Mouse (Mus musculus) cerebellum, postnatal 25 days (tissue): Measurements from ENCODE around the gene Scd4.

Source experiments
- DNase-seq, 2 experiments: peaks; one replicate each; pipeline ENCODE4 v3.0.0; 2021; ENCODE audit warnings: mixed read lengths in 2 of 2

The Scd4 gene

GRCm38 (mm10) chr19:44332833-44333623 lies at the start of gene Scd4:
Scd4 (plus strand) TSS chr19:44333092.
- peak; percentile 79 to 89 for DNase-seq

DNA sequence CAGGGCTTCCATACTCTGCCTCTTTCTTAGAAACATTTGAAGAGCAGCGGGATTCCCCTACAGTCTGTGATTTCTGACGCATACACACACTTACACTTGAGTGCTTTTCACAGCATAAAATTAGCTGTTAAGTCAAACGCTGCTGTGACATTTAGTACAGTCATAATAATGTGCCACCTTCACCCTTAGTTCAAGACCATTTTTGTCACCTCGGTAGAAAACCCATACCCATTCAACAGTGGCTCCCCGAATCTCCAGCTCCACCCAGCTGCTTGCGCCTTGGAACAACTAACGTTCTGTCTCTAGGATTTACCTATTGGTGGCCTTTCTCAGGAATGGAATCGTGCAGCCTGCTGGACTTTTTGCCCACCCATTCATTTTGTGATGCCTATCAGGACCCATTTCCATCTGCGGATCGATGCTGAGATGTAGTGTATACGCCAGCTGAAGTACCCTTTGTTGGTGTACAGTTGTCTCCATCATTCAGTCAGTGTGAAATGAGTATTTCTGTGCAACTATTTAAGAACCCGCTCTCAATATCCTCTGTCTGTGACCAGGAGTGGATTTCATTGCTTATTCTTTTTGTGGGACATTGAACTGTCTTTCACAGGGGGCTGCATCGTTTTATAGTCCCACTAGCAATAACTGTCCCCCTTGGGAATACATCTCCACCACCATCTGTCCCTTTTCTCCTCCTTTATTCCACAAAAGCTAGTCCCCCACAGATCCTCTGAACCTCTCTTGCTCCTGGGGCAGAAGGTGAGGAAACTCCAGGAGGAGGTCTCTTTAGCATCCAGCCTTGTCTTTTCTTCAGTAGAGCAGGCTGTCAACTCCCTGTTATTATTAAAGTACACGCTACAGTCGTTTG lies 49.5 kb upstream of the Scd4 start:
- no peak for DNase-seq

DNA sequence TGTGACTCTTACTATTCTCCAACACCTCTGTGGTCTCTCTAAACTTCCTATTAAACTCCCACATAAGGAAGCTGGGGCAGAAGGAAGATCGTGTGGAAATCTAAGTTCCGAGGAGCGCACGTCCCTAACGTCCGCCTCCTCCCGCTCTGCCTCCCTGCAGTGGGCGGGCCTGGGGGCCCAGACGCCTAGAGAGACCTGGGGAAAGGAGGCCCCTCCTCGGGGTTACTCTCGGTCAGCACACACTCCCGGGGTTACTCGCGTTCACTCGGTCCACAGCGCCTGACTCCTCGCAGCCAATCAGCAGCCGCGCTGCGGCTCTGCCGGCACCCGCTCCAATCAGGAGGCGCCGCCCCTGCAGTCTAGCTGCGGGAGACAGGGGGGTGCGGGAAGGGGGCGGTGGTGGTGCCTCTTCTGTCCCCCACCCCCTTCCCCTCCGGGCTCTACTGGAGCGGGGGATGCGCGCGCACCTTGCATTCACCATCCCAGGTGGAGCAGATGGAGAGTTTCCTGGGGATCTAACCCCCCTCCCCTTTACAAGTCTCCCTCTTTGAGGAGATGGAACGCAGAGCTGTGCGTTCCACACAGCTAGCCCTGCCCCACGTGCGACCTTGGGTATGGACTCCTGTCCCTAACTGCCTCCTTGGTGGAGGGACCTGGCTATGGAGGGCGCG lies 48.7 kb upstream of the Scd4 start:
- peak; percentile 91 to 96 for DNase-seq

- DNase-seq: no peak
Measured at GRCm38 (mm10) chr19:44284723-44285122, 48.2 kb upstream of the Scd4 start.

DNA sequence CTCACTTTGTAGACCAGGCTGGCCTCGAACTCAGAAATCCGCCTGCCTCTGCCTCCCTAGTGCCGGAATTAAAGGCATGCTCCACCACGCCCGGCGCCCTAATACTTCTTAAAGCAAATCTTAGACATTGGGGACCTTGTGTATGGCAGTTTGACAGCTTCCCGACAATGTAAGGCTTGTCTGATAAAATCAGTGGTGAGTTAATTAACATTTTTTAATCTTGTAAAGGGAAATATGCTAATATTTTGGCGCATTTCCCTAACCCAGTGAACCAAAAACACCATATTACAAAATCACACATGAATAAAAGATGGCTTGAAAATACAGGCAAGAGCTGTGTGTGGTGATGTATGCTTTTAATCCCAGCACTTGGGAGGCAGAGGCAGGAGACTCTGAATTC lies 47.3 kb upstream of the Scd4 start:
- DNase-seq: no peak

- no peak for DNase-seq
Measured at GRCm38 (mm10) chr19:44286109-44286508, 46.8 kb upstream of the Scd4 start.

- no peak for DNase-seq
Measured at GRCm38 (mm10) chr19:44287415-44288110, 45.3 kb upstream of the Scd4 start.

GRCm38 (mm10) chr19:44292083-44292482 lies 40.8 kb upstream of the Scd4 start:
- no peak for DNase-seq

DNA sequence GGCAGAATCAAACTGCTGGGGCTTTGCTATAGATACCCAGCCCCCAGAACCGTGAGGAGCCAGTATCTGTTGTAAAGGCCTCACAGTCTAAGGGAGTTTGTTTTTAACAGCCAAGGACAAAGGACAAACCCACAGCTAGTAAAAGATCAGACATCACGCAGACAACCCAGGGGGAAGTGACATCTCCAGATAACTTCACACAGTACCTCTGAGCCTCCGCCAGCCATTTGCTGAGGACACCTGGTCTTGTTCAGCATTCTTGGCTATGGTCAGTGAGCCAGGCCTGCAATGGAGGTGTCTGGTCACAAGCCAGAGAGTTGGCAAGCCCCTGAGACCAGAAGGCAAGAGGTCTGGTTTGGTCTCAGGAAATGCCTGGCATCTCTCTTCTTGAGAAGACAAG lies 40.4 kb upstream of the Scd4 start:
- DNase-seq: peak; percentile 89 to 90

GRCm38 (mm10) chr19:44292941-44293768 lies 39.7 kb upstream of the Scd4 start, which contains the start of gene Scd2:
Scd2 (plus strand) TSS chr19:44293674.
- peak in 1 of 2 experiments; percentile 55 for DNase-seq

GRCm38 (mm10) chr19:44293769-44294551 lies 38.9 kb upstream of the Scd4 start:
- DNase-seq: peak; percentile 96

- peak; percentile 89 to 93 for DNase-seq
Measured at GRCm38 (mm10) chr19:44294588-44295041, 38.3 kb upstream of the Scd4 start.

DNA sequence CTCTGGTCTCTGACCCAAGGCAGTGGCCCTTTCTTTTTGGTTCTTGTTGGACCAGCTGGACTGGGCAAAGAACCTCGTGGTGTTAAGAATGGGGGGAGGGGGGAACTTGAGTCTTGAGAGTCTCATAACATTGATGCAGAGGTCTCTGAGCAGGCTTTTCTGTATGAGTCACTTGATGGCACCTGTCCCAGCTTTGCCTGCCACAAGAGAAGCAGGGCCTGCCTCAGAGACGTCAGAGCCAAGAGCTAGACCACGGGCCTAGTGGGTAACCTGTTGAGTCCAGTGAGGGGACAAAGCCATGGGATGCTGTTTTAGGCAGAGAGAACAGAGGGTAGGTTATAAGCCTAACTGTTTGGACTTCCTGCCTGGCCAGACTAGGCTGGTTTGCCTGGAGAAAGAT lies 37.6 kb upstream of the Scd4 start:
- DNase-seq: peak; percentile 56 to 75

DNA sequence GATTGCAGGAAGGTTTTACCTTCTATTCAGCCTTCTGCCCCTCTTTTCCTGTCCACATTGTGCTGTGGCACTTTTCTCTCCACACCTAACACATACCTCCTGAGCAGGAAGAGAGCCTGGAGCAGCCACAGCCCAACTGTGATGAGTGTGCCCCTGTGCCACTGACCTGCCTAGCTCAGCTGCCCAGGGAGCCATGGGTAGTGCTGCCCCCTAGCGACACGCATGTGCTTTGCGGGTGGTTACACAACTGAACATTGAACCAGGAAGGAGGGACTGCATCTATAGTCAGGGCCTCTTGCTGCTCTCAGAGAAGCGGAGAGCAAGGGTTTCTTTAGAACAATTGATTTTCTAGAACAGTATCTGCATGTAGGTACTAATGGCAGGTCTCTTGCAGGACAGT lies 37.2 kb upstream of the Scd4 start:
- DNase-seq: peak; percentile 93 to 94

DNA sequence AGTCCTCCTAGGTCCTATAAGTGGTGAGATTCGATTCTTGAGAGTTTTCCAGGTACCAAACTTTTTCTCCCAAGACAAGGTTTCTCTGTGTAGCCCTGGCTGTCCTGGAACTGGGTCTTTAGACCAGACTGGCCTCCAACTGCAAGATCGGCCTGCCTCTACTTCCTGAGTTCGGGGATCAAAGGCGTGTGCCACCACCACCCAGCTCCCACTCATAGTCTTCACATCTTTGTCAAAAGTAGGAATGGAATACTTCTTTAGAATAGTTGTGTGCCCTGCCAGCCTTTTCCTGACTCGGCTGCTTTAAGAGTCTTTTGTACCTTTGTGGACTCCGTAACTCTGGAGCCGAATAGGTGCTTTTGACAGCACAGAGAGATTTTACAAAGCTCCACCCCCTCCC lies 36.7 kb upstream of the Scd4 start:
- DNase-seq: no peak

- no peak for DNase-seq
Measured at GRCm38 (mm10) chr19:44297068-44297760, 35.7 kb upstream of the Scd4 start.

GRCm38 (mm10) chr19:44297862-44298261 lies 35.0 kb upstream of the Scd4 start:
- peak in 1 of 2 experiments; percentile 51 for DNase-seq

GRCm38 (mm10) chr19:44299078-44299477 lies 33.8 kb upstream of the Scd4 start:
- no peak for DNase-seq

- DNase-seq: no peak
Measured at GRCm38 (mm10) chr19:44299902-44300301, 33.0 kb upstream of the Scd4 start.

- no peak for DNase-seq
Measured at GRCm38 (mm10) chr19:44300520-44300919, 32.4 kb upstream of the Scd4 start.
